Mouse (Mus musculus) megakaryocyte, embryonic 14.5 days (primary cell): Measurements from ENCODE around the gene Ttll11.

Source experiments
- FLI1 ChIP-seq: IDR thresholded peaks from 2 replicates; pipeline ENCODE4 v1.6.1; 2012; ENCODE audit warnings: low read length, inconsistent platforms, mixed read lengths
- GATA1 ChIP-seq: IDR thresholded peaks from 3 replicates; pipeline ENCODE4 v1.6.1; 2012; ENCODE audit warnings: mixed read lengths, low read length, inconsistent platforms, borderline replicate concordance

GRCm38 (mm10) chr2:35719230-35720005 lies 260.3 kb downstream of the Ttll11 start:
- TF ChIP-seq GATA1 (no peak), FLI1 (no peak)
